Mouse (Mus musculus) neural tube, embryonic 14.5 days (tissue): ENCODE measurements around the gene Zfp36l1. TPM values are rescaled to one million over a fixed set of nuclear protein-coding genes. Genes with fewer than 3 reads are reported as not detected.
"Not testable (repeated sequence)": the region's sequence is repeated elsewhere in the genome, so short reads cannot be mapped to it uniquely, and the experiment has no call there.

Experiments
- ATAC-seq: fragments of 200-750 bp; cut with Nextera tagmentation; 2 replicates; pipeline ENCODE4 v1.8.0; 2017; ENCODE audit warnings: low read depth, mild to moderate bottlenecking, moderate TSS enrichment, moderate library complexity
- H3K27ac ChIP-seq: fragments of 300-500 bp; sonication (generic); 2 replicates; pipeline ENCODE4 v1.5.1; 2014; ENCODE audit warnings: low read depth, mild to moderate bottlenecking, control low read depth, low read length, moderate library complexity, mixed read lengths
- H3K27me3 ChIP-seq: fragments of 300-500 bp; sonication (generic); 2 replicates; pipeline ENCODE4 v1.6.1; 2014; ENCODE audit warnings: low read length; ENCODE audit not compliant: control insufficient read depth, insufficient read depth
- H3K36me3 ChIP-seq: fragments of 300-500 bp; sonication (generic); 2 replicates; pipeline ENCODE4 v1.6.1; 2014; ENCODE audit warnings: low read length, mixed read lengths; ENCODE audit not compliant: control insufficient read depth, insufficient read depth
- H3K4me1 ChIP-seq: fragments of 300-500 bp; sonication (generic); 2 replicates; pipeline ENCODE4 v1.6.1; 2014; ENCODE audit warnings: low read length; ENCODE audit not compliant: control insufficient read depth, insufficient read depth
- H3K4me2 ChIP-seq: fragments of 300-500 bp; sonication (generic); 2 replicates; pipeline ENCODE4 v1.6.1; 2014; ENCODE audit warnings: mild to moderate bottlenecking, low read depth, low read length, control low read depth
- H3K4me3 ChIP-seq: fragments of 300-500 bp; sonication (generic); 2 replicates; pipeline ENCODE4 v1.5.1; 2014; ENCODE audit warnings: low read depth, low read length, control low read depth, mixed read lengths
- H3K9ac ChIP-seq: fragments of 300-500 bp; sonication (generic); replicated peaks from 2 replicates; pipeline ENCODE4 v1.6.1; 2014; ENCODE audit warnings: low read depth, mild to moderate bottlenecking, control low read depth, low read length, mixed read lengths
- H3K9me3 ChIP-seq: fragments of 300-500 bp; sonication (generic); 2 replicates; pipeline ENCODE4 v1.6.1; 2016; ENCODE audit warnings: low read length; ENCODE audit not compliant: control insufficient read depth
- WGBS: fragments of 180-500 bp; shearing (Covaris S2); extraction: QIAGEN DNeasy Blood & Tissue Kit; methylation state at CpG from one replicate; pipeline ENCODE4 v1.1.7; 2014; 5-methylcytosine and 5-hydroxymethylcytosine counted together
- polyA plus RNA-seq: library from polyadenylated mRNA; unstranded; fragments of >200 nt; fragmentation: Nextera tagmentation; extraction: Ambion mirVana; gene quantifications from 2 replicates; pipeline ENCODE4 v1.2.1, GENCODE M21; 2014

Gene Zfp36l1
- polyA plus RNA-seq, 1 experiment from 2014 or later, result 26.6 TPM

- peaks cover 5% of the 10 kb centered on the region for H3K27me3 ChIP-seq
- H3K27ac ChIP-seq, result peak overlapping the region; percentile 94
- H3K4me2 ChIP-seq, result peak overlapping the region; percentile 90
- no peaks in the 10 kb centered on the region for H3K36me3 ChIP-seq
- ATAC-seq, result no peak
- H3K4me3 ChIP-seq, result peak overlapping the region; percentile 75
- no peaks in the 10 kb centered on the region for H3K9me3 ChIP-seq
- peaks cover 13% of the 10 kb centered on the region; the same call in 1 of the 2 replicates for H3K4me1 ChIP-seq
- H3K9ac ChIP-seq, result peak overlapping the region; percentile 84
- WGBS, result under 1% methylated on average over 51 of the region's 51 CpGs
These were observed 1.4 kb upstream of the Zfp36l1 start for GRCm38 (mm10) chr12:80114031-80114891.

GRCm38 (mm10) chr12:80113586-80114021, 791 bp upstream of the Zfp36l1 start:
- WGBS, result under 1% methylated on average over 22 of the region's 22 CpGs
- Histone ChIP-seq H3K9ac (peak overlapping the region; percentile 42; the same call in 1 of the 2 replicates), H3K27ac (peak overlapping the region; percentile 88), H3K9me3 (no peaks in the 10 kb centered on the region), H3K4me2 (peak overlapping the region; percentile 90), H3K4me1 (peaks cover 13% of the 10 kb centered on the region; the same call in 1 of the 2 replicates), H3K27me3 (peaks cover 5% of the 10 kb centered on the region), H3K4me3 (peak overlapping the region; percentile 75), H3K36me3 (no peaks in the 10 kb centered on the region)
- no peak for ATAC-seq

GRCm38 (mm10) chr12:80112071-80112660, 647 bp downstream of the Zfp36l1 start:
- no peak for ATAC-seq
- no peaks in the 10 kb centered on the region for H3K9me3 ChIP-seq
- H3K36me3 ChIP-seq, result no peaks in the 10 kb centered on the region
- H3K4me1 ChIP-seq, result peaks cover 13% of the 10 kb centered on the region; the same call in 1 of the 2 replicates
- H3K4me3 ChIP-seq, result peak overlapping the region; percentile 53
- WGBS, result under 1% methylated on average over 26 of the region's 26 CpGs
- peak overlapping the region; percentile 77 for H3K9ac ChIP-seq
- peaks cover 5% of the 10 kb centered on the region for H3K27me3 ChIP-seq
- H3K4me2 ChIP-seq, result no peak overlapping the region; the same call in 1 of the 2 replicates
- H3K27ac ChIP-seq, result peak overlapping the region; percentile 80

DNA sequence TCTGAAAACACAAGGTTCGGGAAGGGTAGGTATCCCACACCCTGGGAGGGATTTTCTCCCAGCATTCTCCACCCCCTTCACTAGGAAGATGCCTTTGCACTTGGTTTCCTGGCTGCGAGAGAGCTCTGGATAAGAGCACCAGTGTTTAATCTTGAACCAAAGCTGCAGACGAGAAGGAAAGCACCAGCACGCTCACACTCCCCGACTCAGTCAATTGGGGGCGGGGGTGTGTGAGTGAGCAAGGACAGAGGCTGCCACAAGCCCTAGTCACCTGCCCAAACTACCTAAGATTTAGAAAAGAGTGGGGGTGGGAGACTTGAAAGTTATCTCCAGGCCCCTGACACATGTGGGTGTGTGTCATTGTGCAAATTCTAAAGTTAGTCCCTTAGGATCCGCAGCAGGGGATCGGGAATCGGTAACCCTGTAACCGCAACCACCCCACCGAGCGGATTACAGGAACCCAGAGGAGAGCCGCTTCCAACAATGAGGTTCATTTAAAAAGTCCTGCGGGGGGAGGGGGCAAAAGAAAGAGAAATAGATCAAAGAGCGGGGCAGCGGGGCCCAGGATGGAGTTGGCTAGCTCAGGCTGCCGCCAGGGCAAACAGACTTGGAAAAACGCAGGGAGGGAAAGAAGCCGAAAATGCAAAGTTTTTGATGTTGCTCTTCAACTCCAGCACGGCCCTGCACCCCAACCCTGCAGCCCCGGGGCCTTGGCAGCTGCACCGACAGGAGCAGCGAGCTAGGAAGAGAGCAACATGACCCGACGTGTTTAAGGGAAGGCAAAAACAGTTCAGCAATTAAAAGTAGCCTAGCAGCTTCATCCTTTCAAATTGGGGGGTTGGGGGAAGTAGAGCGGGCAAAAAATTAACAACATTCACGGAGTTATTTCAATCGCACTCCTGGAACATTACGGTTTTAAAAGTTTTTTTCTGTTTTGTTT, 1.4 kb downstream of the Zfp36l1 start:
- under 1% methylated on average over 29 of the region's 29 CpGs for WGBS
- no peaks in the 10 kb centered on the region for H3K9me3 ChIP-seq
- peak overlapping the region; percentile 86 for H3K4me2 ChIP-seq
- peak overlapping the region; percentile 80 for H3K27ac ChIP-seq
- peak overlapping the region; percentile 77 for H3K9ac ChIP-seq
- H3K27me3 ChIP-seq, result peaks cover 5% of the 10 kb centered on the region
- peak overlapping the region; percentile 53 for H3K4me3 ChIP-seq
- no peak for ATAC-seq
- peaks cover 10% of the 10 kb centered on the region; the same call in 1 of the 2 replicates for H3K4me1 ChIP-seq
- H3K36me3 ChIP-seq, result no peaks in the 10 kb centered on the region

DNA sequence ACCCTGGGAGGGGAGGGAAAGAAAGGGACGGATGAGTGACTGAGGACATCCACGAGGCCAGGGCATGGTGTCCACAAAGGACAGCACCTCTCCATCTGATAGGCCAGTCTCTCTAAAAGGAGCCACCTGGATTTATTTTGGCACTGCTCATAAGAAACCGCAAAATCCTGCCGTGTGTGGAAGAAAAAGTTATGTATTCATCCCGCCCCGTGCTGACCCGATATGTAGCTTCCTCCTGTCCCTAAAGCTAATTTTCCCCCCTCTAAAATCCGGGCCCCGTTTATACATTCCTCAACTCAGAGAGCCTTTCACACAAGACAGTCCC, 2.3 kb downstream of the Zfp36l1 start:
- H3K4me1 ChIP-seq, result peaks cover 6% of the 10 kb centered on the region; the same call in 1 of the 2 replicates
- no peak for ATAC-seq
- whole genome bisulfite sequencing, result 3% methylated on average over 9 of the region's 9 CpGs

GRCm38 (mm10) chr12:80109753-80110545, 2.9 kb downstream of the Zfp36l1 start:
- peak overlapping the region; percentile 53 for H3K4me3 ChIP-seq
- H3K4me1 ChIP-seq, result peaks cover 6% of the 10 kb centered on the region; the same call in 1 of the 2 replicates
- peak overlapping the region; percentile 80 for H3K27ac ChIP-seq
- no peaks in the 10 kb centered on the region for H3K9me3 ChIP-seq
- peak overlapping the region; percentile 77 for H3K9ac ChIP-seq
- 1% methylated on average over 53 of the region's 53 CpGs for WGBS
- H3K4me2 ChIP-seq, result peak overlapping the region; percentile 86
- H3K27me3 ChIP-seq, result peaks cover 5% of the 10 kb centered on the region
- no peaks in the 10 kb centered on the region for H3K36me3 ChIP-seq
- ATAC-seq, result peak; percentile 16; the same call in 1 of the 2 replicates

More for the DNA sequence above, 2.3 kb downstream of the Zfp36l1 start:
- peak overlapping the region; percentile 77 for H3K9ac ChIP-seq
- peak overlapping the region; percentile 53 for H3K4me3 ChIP-seq
- H3K36me3 ChIP-seq, result no peaks in the 10 kb centered on the region
- H3K9me3 ChIP-seq, result no peaks in the 10 kb centered on the region
- peak overlapping the region; percentile 86 for H3K4me2 ChIP-seq
- H3K27ac ChIP-seq, result peak overlapping the region; percentile 80
- H3K27me3 ChIP-seq, result peaks cover 5% of the 10 kb centered on the region

DNA sequence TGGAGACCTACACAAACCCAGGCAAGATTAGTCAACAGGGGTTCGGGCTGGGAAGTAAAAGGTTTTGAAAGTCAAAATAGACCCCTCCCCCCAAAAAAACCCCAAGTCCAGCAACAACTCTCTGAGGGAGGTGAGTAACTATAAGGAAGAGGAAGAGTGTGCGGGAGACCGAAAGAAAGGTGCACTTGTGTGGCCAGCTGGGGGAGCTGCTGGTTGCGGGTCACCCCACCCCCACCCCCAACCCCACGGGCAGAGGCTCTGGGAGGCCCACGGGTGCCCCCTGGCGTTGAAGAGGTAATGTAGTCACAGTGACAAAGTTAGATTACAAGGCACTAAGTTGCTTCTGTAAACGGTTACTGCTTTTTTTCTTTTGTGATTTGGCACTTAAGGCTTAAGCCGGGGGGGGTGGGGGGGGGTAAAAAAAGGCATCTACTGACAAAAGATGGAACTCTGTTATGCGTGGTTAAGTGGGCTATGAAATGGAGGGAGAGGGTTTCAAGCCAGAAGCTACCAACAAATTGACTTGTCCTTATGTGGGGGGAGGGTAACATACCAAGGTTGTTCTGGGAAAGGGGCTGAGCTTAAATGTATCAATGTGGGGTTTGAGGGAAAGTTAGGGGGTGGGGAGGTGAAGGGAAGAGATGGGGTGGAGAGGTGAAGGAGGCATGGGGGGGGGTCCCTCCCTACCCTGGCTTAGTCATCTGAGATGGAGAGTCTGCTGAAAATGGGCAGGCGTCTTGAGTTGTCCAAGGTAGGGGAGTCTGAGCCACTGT, 3.7 kb downstream of the Zfp36l1 start:
- not testable (repeated sequence) for H3K4me1 ChIP-seq, H3K9me3 ChIP-seq, H3K27me3 ChIP-seq, H3K36me3 ChIP-seq
- Histone ChIP-seq H3K9ac (peak overlapping the region; percentile 77), H3K4me3 (peak overlapping the region; percentile 53), H3K4me2 (peak overlapping the region; percentile 86), H3K27ac (peak overlapping the region; percentile 80)
- ATAC-seq, result peak; percentile 16; the same call in 1 of the 2 replicates
- 6% methylated on average over 11 of the region's 11 CpGs for WGBS
